Mouse (Mus musculus): ENCODE results near the gene Arl15.

Arl15 gene

DNA sequence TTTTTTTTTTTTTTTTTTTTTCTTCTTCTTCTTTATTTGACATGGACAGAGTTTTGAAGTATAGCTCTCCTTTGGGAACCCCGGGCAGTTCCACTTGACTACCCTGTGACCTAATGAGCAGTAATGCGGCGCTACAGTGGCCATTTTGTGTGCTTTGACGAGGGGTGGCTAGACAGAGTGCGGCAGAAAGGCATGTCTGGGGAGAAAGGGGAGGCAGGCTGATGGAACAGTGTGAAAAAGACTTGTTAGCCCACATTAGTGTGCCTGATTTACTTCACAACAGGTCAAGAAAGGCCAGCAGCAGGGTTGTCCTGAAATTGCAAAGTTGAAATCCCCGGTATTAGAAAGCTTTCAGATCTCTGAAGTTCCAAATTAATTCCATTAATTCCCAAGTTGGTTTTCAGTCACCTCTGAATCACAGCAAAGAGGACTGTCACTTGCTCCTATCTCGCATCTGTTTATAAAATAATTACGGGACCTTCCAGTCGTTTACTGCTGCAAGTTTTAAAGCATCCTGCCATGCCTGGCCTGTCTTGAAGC lies 187.2 kb downstream of the Arl15 start:
- peak; percentile 15 to 72 for DNase-seq (ENCODE audit: inconsistent age in 2 of 2, low spot score in 1 of 2)

DNA sequence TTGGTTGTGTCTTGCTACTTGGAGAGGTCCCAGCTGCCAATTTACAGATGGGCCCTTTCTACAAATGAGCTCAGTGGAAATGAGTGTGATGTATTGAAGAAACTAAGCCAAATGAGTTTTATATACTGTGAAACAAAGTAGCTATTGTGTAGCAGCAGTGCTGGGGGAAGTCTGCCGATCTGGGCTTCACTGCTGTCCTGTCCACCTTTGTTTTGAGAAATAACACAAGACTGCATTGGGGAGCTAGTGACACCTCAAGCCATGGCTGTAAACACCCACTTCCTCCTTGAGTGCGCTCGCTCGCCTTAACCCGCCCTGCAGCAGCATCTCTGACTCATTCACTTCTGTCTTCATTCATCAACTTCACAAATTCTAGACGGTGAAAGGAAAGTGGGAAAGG lies 189.3 kb downstream of the Arl15 start:
- no peak for DNase-seq (ENCODE audit: inconsistent age in 2 of 2, low spot score in 1 of 2)

DNA sequence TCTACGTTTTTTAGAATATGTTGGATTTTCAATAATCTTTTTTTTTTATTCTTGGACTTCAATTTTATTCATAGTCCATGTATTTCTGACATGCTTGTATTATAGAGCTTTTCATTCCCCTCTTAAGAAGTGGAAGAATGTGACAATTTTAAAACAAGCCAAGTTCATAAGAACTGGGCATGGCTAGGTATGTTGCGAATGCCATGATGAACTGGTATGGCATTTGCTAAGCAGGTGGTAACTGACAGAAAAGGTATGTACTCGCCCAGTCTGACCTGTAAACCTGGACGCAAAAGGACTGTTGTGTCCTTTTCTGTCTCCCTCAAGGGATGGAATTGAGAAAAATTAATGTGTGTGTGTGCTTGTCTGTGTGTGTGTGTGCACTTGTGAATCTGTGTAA lies 190.2 kb downstream of the Arl15 start:
- DNase-seq (ENCODE audit: inconsistent age in 2 of 2, low spot score in 1 of 2) = no peak

DNA sequence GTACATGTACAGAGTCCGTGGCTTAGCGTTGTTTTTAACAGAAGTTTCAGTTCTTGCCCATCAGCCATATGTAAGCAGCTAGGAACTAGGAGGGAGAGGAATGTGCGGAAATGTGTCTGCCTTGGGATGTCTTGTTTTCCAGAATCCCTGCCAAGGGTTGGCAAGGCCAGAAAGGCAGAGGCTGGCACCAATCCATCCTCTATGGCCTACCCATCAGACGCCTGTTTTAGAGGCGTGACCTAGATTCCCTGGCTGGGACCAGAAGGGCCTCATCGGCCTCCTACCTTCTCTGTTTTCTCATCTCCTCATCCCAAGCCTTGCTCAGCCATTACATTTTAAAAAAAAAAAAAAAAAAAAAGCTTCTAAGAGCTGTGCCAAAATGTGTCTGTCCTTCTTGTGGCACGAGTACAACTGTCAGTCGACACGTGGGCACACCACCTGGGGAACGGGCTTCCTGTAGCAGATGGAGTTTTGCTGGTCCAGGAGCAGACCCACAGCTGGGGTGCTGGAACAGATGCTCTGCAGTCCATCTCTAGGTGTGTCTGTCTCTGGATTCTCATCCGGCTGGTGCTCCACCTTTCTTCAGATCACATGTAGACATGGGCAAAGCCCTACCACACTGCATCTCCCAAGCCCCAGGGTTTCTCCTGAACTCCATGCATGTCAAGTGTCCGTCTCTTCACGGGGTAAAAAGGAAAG lies 192.7 kb downstream of the Arl15 start:
- DNase-seq (ENCODE audit: inconsistent age in 2 of 2, low spot score in 1 of 2) = peak; percentile 72 to 92

DNA sequence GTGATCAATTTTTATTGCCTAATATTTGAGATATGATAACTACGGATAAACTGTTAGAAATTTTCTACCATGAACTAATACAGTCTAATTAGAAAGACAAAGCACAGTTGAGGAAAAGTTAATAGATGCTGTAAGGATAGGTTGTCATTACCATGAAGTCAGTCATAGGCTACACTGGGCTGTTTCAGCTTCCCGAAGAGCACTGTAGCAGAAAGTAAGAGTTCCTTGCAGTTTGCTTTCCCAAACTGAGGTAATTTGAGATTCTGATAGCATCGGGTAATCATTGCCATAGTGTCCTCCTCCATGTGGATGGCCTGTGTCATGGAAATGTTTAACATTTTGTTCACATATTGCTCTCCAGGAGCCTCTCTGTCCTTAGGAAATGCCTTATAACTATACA lies 195.9 kb downstream of the Arl15 start:
- DNase-seq (ENCODE audit: inconsistent age in 2 of 2, low spot score in 1 of 2) = no peak

DNA sequence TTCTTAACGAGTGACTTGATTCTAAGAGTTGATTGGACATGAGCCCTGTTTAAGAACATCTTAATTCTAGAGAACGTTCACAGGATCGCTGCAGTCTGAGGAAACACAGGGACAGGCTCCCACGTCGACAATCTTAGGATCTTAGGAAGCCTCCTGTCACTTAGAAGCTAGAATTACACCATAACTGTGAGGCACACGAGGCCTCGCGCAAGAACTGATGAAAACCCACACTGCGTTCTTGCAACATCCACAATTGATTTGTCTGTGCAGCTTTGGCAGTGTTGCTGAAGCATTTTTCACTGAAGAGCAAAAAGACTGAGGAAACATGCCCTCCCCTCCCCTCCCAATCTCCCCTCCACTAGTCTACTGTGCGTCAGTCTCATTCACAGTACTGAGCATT lies 196.4 kb downstream of the Arl15 start:
- DNase-seq (ENCODE audit: inconsistent age in 2 of 2, low spot score in 1 of 2) = no peak

DNA sequence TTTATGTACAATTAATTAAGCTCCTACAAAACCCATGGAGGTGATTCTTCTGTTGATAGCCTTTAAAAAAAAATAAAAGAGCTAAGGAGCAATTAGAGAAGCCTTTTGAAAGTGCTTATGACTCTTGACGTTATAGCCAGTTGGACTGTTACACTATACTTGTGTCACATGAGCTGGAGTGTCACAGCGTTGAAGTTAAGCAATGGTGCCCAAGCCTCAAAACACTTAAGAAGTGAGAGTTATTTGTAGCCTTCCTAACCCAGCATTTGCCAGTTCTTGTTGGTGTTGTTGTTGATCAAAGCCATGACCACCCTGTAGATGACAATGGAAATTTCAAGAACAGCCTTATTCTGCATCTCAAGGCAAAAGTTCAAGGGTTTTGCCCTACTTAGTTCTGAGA lies 198.8 kb downstream of the Arl15 start:
- no peak for DNase-seq (ENCODE audit: inconsistent age in 2 of 2, low spot score in 1 of 2)

DNA sequence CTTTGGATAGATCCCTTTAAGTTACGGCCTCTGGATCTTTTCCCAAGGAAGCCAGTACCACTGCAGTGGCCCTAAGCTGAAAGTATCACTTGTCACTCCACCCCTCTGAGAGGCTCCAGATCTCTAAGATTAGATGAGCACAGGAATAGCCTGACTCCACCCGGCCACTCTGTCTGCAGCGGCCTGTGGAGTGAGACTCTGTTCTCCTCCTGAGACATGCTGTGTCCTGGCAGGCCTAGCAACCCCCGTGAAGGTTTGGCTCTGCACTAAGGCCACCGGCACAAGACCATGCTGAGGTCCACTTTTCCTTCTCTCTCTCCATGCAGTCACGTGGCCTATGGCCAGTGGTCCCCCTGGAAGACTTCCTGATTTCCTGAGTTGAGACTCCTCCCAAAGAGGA lies 200.3 kb downstream of the Arl15 start:
- no peak for DNase-seq (ENCODE audit: inconsistent age in 2 of 2, low spot score in 1 of 2)

DNA sequence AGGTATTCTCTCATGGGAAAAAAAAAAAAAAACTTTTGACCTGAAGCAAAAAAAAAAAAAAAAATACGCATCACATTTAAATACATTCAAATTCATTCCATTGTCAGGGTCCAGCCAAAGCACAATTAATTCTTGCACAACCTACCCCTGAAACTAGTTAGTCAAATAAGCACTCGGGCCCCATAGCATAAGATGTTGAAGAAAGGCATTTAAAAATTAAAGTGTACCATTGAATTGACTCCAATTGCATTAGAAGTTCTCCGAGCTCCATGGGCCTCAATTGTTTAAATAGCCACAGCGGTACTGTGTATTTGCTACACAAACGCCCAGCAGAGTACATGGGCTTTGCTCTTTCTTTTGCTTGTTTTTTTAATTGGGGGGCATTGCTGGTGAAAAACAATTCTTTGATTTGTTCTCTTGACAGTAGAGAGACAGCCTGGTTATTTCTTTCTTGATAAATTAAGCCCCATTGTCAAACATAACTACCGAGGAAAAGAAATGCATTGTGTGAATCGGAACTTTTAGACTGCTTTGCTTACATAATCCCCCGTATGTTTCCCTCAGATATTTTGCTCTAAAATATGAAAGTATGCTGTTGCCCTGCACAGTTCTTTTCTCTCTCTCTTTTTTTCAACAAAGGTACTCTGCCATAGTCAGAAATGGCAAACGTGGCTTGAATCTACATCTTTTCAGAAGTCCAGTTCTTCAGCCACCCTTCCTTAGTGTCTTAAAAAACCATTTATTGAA lies 201.4 kb downstream of the Arl15 start:
- DNase-seq (ENCODE audit: inconsistent age in 2 of 2, low spot score in 1 of 2) = no peak

DNA sequence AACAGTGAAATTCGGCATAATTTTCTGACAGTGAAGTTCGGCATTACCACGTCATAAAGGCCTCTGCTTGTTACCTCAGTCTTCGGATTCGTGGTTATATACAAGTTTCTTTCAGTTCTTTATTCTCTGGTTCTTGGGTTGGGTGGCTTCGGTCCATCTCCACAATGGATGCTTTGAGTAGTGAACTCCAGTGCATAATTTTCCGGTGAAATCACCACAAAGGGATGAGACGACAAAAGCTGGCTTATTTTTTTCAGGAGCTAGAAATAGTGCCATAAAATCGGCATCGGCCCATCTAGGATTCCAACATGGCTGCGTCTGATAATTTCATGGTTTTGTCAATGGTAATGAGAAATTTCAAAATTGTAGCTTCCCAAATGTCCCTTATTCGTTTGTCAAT lies 204.5 kb downstream of the Arl15 start:
- no peak for DNase-seq (ENCODE audit: inconsistent age in 2 of 2, low spot score in 1 of 2)

DNA sequence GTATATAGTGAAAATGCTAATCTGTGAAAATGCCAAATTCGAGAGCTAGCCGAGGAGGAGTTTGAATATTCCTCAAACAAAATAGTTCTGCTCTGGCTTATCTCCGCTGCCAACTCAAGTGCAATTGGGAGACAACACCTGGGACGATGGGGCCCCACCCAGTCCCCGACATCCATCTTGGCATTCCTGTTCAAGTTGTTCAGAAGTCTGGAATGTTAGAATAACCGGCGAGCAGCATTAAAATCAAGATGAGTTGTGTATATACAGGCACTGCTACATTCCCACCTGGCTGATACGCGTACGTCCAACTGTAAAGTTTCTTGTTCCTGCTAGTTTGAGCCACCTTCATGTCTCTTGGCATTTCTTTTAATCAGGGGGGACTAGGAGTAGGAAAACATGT lies 209.2 kb downstream of the Arl15 start:
- DNase-seq (ENCODE audit: inconsistent age in 2 of 2, low spot score in 1 of 2) = no peak

DNA sequence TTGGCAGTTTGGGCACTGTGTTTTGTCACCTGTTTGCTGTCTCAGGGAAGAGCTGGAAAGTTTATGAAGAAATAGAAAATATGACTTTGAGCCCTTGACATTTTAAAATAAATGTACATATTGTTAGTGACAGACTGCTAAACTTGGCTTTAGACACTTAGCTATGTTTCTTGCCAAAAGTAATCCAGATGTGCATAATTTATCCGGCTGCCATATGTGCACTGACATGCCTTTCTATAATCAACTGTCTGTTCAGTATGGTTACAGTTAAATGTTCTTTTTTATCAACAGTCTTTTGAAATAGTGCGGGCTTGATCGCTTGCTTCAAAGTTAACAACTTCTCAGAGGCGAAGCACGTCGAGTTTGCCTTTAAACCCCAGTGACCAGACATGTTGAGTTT lies 209.9 kb downstream of the Arl15 start:
- peak in 1 of 2 experiments; percentile 35 for DNase-seq (ENCODE audit: inconsistent age in 2 of 2, low spot score in 1 of 2)

DNA sequence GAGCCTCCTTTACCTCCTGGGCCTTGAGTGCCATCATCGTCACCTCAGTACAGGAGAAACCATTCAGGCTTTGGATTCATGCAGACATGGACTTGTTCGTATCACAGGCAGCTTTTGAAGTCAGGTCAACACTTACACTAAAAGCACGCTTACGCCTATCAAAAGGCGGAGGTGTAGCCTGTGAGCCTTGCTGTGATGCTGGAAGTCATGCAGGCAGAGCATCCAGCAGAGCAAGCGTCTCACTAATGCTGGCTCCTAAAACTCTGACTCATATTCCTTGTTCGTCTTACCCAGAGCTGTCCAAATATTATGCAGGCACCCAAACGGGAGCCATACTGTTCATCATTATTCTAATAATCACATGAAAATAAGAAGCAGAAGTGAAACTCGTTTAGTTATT lies 215.5 kb downstream of the Arl15 start:
- no peak for DNase-seq (ENCODE audit: inconsistent age in 2 of 2, low spot score in 1 of 2)

DNA sequence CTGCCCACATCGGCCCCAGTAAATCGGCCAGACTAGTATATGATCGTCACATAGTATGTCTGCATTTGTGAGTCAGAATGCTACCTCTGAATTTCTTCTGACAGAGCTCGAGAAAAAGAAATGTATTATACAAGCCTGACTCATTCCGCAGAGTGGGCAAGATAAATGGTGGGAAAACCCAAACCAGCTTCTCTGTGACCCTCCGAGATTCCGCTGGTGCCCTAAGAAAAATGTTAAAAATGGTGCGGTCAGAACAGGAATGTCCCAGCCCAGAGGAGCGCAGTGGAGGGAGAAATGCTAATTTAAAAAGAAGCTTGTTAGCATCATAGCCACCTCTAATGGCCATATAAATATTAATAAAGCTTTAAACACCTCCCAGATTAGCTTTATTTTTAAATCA lies 216.2 kb downstream of the Arl15 start:
- no peak for DNase-seq (ENCODE audit: inconsistent age in 2 of 2, low spot score in 1 of 2)

DNA sequence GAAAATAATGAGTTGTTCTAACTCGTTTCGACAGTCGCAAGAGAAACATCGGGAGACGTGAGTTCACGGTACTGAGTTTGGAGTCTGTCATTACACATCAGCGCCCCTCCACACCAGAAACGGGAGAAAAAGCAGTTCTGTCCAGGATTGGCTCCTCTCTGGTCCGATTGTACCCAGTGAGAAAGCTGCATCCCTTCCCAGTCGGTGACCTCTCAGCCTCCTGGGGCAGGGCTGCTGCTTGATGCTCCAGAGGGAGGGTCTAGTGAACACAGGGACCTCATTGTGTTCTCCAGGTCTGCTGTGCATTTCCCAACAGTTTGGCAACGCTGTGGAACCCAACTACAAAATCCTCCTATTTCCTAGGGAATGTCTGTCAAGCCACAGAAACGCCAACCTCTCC lies 216.7 kb downstream of the Arl15 start:
- DNase-seq (ENCODE audit: inconsistent age in 2 of 2, low spot score in 1 of 2) = no peak

DNA sequence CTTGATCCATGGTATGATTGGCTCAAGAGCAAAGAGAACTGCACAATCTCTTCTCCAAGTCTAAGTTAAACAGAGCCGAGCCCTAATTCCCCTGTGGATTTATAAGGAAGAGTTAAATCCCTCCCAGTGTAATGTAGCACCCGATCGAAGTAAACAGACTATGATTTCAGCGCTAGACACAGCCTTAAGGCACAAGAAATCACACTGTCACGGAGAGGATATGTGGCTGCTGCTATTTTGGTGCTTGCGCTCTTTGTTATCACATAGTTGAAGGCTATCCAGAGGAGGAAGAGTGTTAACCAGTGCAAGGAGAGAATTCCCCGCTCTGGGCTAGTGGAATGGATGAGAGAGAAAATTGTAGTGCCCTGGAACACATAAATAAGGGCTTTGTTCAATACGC lies 223.6 kb downstream of the Arl15 start:
- DNase-seq (ENCODE audit: inconsistent age in 2 of 2, low spot score in 1 of 2) = no peak

DNA sequence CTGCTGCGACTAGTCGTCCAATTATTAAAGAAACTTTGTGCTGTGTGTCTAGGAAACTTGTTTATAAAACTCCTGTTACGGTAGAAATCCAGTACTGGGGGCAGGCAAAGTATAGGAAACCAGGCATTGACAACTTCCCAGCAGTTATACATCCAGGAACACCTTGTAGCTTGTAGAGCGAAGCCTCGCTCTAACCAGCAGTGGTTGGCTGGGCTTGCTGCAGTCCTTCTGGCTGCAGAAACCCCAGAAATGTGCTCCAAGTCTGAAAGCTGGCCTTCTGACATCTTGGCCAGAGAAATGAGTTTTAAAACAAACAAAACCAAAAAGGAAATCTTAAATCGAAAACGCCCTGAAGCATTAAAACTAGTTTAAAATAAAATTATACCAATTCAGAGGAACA lies 229.2 kb downstream of the Arl15 start:
- no peak for DNase-seq (ENCODE audit: inconsistent age in 2 of 2, low spot score in 1 of 2)

DNA sequence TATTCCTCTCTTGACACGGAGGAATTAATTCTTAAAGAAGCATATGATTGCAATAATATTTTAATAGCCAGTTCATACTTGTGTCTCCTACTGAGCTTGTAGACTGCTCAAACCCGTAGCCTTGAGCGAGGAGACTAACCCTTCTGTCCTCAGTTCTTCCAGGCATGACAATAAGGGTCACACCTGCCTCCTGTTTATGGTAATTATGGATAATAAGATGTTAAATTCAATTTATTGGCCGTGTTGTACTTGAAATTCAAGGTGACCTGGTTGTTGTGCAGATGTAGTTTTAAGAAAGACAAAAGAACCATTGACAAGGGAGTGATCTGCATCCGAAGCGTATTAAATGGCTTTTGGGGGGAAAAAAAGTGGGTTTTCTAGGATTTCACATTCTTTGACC lies 232.0 kb downstream of the Arl15 start:
- DNase-seq (ENCODE audit: inconsistent age in 2 of 2, low spot score in 1 of 2) = no peak

DNA sequence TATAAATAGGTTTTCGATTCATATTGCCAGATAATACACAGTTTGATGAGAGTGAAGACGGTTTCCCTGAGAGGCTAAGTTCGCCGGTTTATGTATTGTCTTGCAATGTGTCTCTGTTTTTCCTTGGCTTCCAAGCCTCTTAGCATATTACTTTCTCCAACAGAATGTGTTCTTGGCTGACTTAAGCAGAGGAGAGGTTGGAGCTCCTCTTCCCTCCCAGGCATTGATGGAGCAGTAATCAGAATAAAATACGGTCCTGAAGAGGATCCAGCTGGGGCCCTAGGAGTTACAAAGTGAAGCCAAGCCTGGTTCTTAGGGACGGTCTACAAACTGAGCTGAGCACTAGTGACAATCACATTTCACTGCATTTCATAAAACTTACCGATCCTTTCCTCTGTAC lies 232.4 kb downstream of the Arl15 start:
- DNase-seq (ENCODE audit: inconsistent age in 2 of 2, low spot score in 1 of 2) = no peak

DNA sequence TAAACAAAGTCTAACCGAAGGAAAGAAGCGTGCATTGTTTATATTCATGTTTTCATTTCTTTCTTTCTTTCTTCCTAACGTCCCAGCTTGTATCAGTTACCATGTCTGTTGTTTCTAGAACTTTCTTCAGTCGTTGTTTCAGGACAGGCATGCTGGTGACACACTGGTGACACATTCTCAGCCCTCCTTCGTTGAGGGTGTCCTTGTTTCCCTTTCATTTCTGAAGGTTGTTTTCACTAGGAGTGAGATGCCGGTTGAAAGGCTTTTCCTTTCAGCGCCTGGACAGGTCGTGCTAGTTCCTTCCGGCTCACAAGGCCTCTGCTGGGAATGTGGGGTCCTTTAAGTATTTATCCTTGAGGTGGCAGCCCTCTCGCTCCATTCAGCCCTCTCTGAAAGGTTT lies 253.8 kb downstream of the Arl15 start:
- DNase-seq (ENCODE audit: inconsistent age in 2 of 2, low spot score in 1 of 2) = peak; percentile 54 to 82

DNA sequence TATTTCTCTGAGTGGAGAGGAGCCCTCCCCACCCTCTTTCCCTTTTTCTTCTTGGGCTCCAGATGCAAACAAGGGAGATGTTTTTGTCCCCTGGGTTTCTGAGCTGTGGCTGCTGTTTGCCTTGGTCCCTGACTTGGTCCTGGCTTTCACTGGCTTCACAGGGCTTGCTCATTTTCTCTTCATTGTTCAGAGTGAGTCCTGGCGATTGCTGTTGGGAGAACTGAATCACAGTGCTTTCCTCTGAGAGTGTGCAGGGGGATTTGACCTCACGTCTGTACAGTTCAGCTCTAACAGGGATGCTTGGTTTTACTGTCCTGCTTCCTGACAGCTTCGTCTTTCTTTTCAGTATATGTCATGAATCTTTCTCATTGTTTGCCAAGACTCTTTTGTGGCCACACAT lies 254.4 kb downstream of the Arl15 start:
- DNase-seq (ENCODE audit: inconsistent age in 2 of 2, low spot score in 1 of 2) = no peak

DNA sequence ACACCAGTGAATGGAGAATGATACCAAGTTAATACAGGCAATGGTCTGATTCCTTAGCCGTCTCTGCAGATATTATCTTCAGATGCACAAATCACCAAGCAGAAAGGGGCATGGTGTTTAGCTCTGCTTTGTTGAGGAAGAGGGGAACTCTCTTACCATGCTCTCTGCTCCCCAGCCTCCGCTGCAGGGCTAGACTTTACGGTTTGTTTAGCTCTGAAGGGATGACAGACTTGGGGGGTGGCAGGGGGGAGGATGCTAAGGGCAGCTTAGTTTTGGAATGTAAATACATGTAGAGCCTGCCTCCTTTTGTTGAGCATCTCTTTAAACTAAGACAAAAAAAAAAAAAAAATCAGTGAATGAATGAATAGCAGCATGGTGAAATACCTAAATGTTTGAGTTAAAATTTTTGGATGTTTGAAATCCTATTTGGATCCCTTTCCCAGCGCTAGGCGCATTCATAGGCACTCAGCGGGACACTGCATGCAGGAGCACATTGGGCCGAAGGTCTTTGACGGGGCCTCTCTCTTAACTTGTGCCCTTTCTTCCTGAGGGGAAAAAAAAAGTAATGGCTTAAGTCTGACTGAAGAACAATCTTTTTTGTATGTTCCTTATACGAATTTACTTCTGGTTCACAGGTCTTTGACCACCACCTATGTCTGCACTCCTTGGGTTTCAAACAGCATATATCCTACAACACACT lies 257.0 kb downstream of the Arl15 start:
- DNase-seq (ENCODE audit: inconsistent age in 2 of 2, low spot score in 1 of 2) = no peak
